Mouse (Mus musculus): ENCODE measurements around the gene Ctnnb1.

The Ctnnb1 gene

GRCm38 (mm10) chr9:121000641-121001320 lies 71.8 kb downstream of the Ctnnb1 start:
- no peak for DNase-seq (ENCODE audit: low spot score)

- peak; percentile 40 for DNase-seq (ENCODE audit: low spot score)
Observed at GRCm38 (mm10) chr9:121001681-121002540, 72.9 kb downstream of the Ctnnb1 start.

DNA sequence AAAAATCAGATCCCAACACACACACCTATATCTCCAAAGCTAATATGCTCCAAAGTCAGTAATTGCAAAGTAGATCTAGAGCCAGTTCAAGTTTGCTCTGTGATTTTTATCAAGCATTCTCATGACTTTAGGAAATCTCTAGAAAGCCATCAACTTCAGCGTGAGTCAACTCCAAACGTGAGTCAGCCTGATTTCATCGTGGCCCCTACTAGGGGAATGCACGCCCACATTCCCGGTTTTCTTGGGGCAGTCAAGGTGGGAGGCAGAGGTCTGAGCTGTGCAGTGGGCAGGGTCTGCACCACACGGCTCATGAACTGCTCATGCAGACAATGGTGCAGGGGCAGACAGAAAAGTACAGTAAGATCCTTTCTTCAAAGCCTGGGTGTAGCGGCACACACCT lies 76.9 kb downstream of the Ctnnb1 start:
- DNase-seq (ENCODE audit: low spot score) = no peak

All from ovary, postnatal 36 days (tissue).